Mouse (Mus musculus) forebrain, embryonic 12.5 days (tissue): Measurements from ENCODE around the gene Pcolce. TPM values are rescaled to one million over a fixed set of nuclear protein-coding genes. Genes with fewer than 3 reads are reported as not detected.

Experiments
- ATAC-seq: fragments of 200-750 bp; cut with Nextera tagmentation; 2 replicates; pipeline ENCODE4 v1.8.0; 2017; ENCODE audit warnings: moderate TSS enrichment; ENCODE audit not compliant: low FRiP score
- H3K27ac ChIP-seq: fragments of 300-500 bp; sonication (generic); 2 replicates; pipeline ENCODE4 v1.5.1; 2016; ENCODE audit warnings: mild to moderate bottlenecking
- H3K27me3 ChIP-seq: fragments of 300-500 bp; sonication (generic); 2 replicates; pipeline ENCODE4 v1.6.1; 2016; ENCODE audit warnings: mild to moderate bottlenecking
- H3K36me3 ChIP-seq: fragments of 300-500 bp; sonication (generic); replicated peaks from 2 replicates; pipeline ENCODE4 v1.6.1; 2016; ENCODE audit warnings: mild to moderate bottlenecking
- H3K4me1 ChIP-seq: fragments of 300-500 bp; sonication (generic); 2 replicates; pipeline ENCODE4 v1.6.1; 2016
- H3K4me2 ChIP-seq: fragments of 300-500 bp; sonication (generic); 2 replicates; pipeline ENCODE4 v1.6.1; 2016; ENCODE audit warnings: mild to moderate bottlenecking, moderate library complexity
- H3K4me3 ChIP-seq: fragments of 300-500 bp; sonication (generic); replicated peaks from 2 replicates; pipeline ENCODE4 v1.5.1; 2016; ENCODE audit warnings: mild to moderate bottlenecking
- H3K9ac ChIP-seq: fragments of 300-500 bp; sonication (generic); 2 replicates; pipeline ENCODE4 v1.6.1; 2016; ENCODE audit warnings: mild to moderate bottlenecking
- H3K9me3 ChIP-seq: fragments of 300-500 bp; sonication (generic); 2 replicates; pipeline ENCODE4 v1.6.1; 2016
- WGBS: fragments of 180-500 bp; shearing (Covaris S2); methylation state at CpG from one replicate; pipeline ENCODE4 v1.1.7; 2016; 5-methylcytosine and 5-hydroxymethylcytosine counted together
- polyA plus RNA-seq: library from polyadenylated mRNA; unstranded; fragments of >200 nt; fragmentation: Nextera tagmentation; extraction: Ambion mirVana; gene quantifications from 2 replicates; pipeline ENCODE4 v1.2.1, GENCODE M21; 2016

Gene Pcolce
- polyA plus RNA-seq, 1 experiment from 2014 or later: 39.7 TPM

GRCm38 (mm10) chr5:137600619-137601364 lies 12.8 kb downstream of the Pcolce start, which contains the start of gene Mospd3:
Gene Mospd3, minus strand, starts transcription at chr5:137601058.
- no peaks in the 10 kb centered on the region for H3K9me3 ChIP-seq
- H3K27me3 ChIP-seq: no peaks in the 10 kb centered on the region
- no peaks in the 10 kb centered on the region for H3K36me3 ChIP-seq
- peak within 1 kb of the TSS; percentile 71 for H3K4me3 ChIP-seq
- H3K9ac ChIP-seq: peak within 1 kb of the TSS; percentile 86
- H3K27ac ChIP-seq: peak within 1 kb of the TSS; percentile 81
- ATAC-seq: peak; percentile 95
- WGBS: under 1% methylated on average over 41 of the region's 41 CpGs
- peak within 1 kb of the TSS; percentile 96 for H3K4me2 ChIP-seq
- peaks cover 37% of the 10 kb centered on the region for H3K4me1 ChIP-seq

- peak overlapping the region; percentile 71 for H3K4me3 ChIP-seq
- no peaks in the 10 kb centered on the region for H3K27me3 ChIP-seq
- no peaks in the 10 kb centered on the region for H3K36me3 ChIP-seq
- ATAC-seq: no peak; the same call in none of the 2 replicates
- peak overlapping the region; percentile 86 for H3K9ac ChIP-seq
- H3K27ac ChIP-seq: peak overlapping the region; percentile 81; the same call in 1 of the 2 replicates
- 3% methylated on average over 19 of the region's 19 CpGs for WGBS
- no peaks in the 10 kb centered on the region for H3K9me3 ChIP-seq
- H3K4me1 ChIP-seq: peaks cover 37% of the 10 kb centered on the region
- H3K4me2 ChIP-seq: peak overlapping the region; percentile 96
Observed at GRCm38 (mm10) chr5:137600281-137600618, 13.3 kb downstream of the Pcolce start.

GRCm38 (mm10) chr5:137599600-137599999 lies 14.0 kb downstream of the Pcolce start:
- no peaks in the 10 kb centered on the region for H3K27me3 ChIP-seq
- peaks cover 37% of the 10 kb centered on the region for H3K4me1 ChIP-seq
- no peaks in the 10 kb centered on the region for H3K9me3 ChIP-seq
- H3K27ac ChIP-seq: no peak overlapping the region
- peak overlapping the region; percentile 71 for H3K4me3 ChIP-seq
- H3K9ac ChIP-seq: peak overlapping the region; percentile 86
- no peaks in the 10 kb centered on the region for H3K36me3 ChIP-seq
- peak overlapping the region; percentile 96 for H3K4me2 ChIP-seq
- ATAC-seq: no peak
- 70% methylated on average over 9 of the region's 9 CpGs for WGBS

- Histone ChIP-seq H3K27ac (no peak overlapping the region), H3K4me3 (no peak overlapping the region), H3K4me1 (peaks cover 34% of the 10 kb centered on the region), H3K27me3 (no peaks in the 10 kb centered on the region), H3K9ac (no peak overlapping the region), H3K9me3 (no peaks in the 10 kb centered on the region), H3K36me3 (no peaks in the 10 kb centered on the region), H3K4me2 (no peak overlapping the region)
- ATAC-seq: no peak
- WGBS: 83% methylated on average over 2 of the region's 2 CpGs
Observed at GRCm38 (mm10) chr5:137598100-137598826, 15.3 kb downstream of the Pcolce start.

GRCm38 (mm10) chr5:137597625-137598024 lies 16.0 kb downstream of the Pcolce start:
- Histone ChIP-seq H3K36me3 (no peaks in the 10 kb centered on the region), H3K9me3 (no peaks in the 10 kb centered on the region), H3K4me2 (no peak overlapping the region), H3K4me1 (peaks cover 28% of the 10 kb centered on the region), H3K27me3 (no peaks in the 10 kb centered on the region), H3K27ac (no peak overlapping the region), H3K4me3 (no peak overlapping the region), H3K9ac (no peak overlapping the region)
- 94% methylated on average over 6 of the region's 6 CpGs for WGBS
- ATAC-seq: no peak

- 0 out of 2 replicates have a peak overlapping the region, but pooled peaks have one; percentile 15 for H3K4me3 ChIP-seq
- no peaks in the 10 kb centered on the region for H3K9me3 ChIP-seq
- H3K36me3 ChIP-seq: no peaks in the 10 kb centered on the region
- H3K9ac ChIP-seq: no peak overlapping the region
- peaks cover 20% of the 10 kb centered on the region for H3K4me1 ChIP-seq
- peak overlapping the region; percentile 51; the same call in 1 of the 2 replicates for H3K27ac ChIP-seq
- H3K4me2 ChIP-seq: peak overlapping the region; percentile 31
- WGBS: 24% methylated on average over 27 of the region's 30 CpGs
- ATAC-seq: no peak
- H3K27me3 ChIP-seq: no peaks in the 10 kb centered on the region; the same call in 1 of the 2 replicates
Observed at GRCm38 (mm10) chr5:137596601-137597261, 16.9 kb downstream of the Pcolce start.

- Histone ChIP-seq H3K36me3 (no peaks in the 10 kb centered on the region), H3K9me3 (no peaks in the 10 kb centered on the region), H3K9ac (no peak overlapping the region), H3K27ac (no peak overlapping the region), H3K4me3 (no peak overlapping the region), H3K4me1 (peaks cover 15% of the 10 kb centered on the region), H3K27me3 (no peaks in the 10 kb centered on the region; the same call in 1 of the 2 replicates), H3K4me2 (no peak overlapping the region)
- ATAC-seq: no peak
- 85% methylated on average over 7 of the region's 7 CpGs for WGBS
Observed at GRCm38 (mm10) chr5:137595921-137596320, 17.7 kb downstream of the Pcolce start.

- no peaks in the 10 kb centered on the region for H3K4me1 ChIP-seq
- 86% methylated on average over 5 of the region's 5 CpGs for WGBS
- ATAC-seq: no peak
- no peaks in the 10 kb centered on the region; the same call in 1 of the 2 replicates for H3K27me3 ChIP-seq
- H3K4me3 ChIP-seq: no peak overlapping the region
- 0 out of 2 replicates have a peak, but pooled peaks cover 7% of the 10 kb centered on the region for H3K9me3 ChIP-seq
- no peak overlapping the region for H3K4me2 ChIP-seq
- H3K27ac ChIP-seq: no peak overlapping the region
- no peak overlapping the region for H3K9ac ChIP-seq
- H3K36me3 ChIP-seq: no peaks in the 10 kb centered on the region
Observed at GRCm38 (mm10) chr5:137590507-137590906, 23.1 kb downstream of the Pcolce start.

- Histone ChIP-seq H3K27me3 (peaks cover 35% of the 10 kb centered on the region), H3K4me2 (no peak overlapping the region), H3K4me3 (no peak overlapping the region), H3K27ac (no peak overlapping the region), H3K36me3 (no peaks in the 10 kb centered on the region), H3K4me1 (peaks cover 14% of the 10 kb centered on the region), H3K9me3 (0 out of 2 replicates have a peak, but pooled peaks cover 7% of the 10 kb centered on the region), H3K9ac (no peak overlapping the region)
- WGBS: 35% methylated on average over 8 of the region's 8 CpGs
- no peak for ATAC-seq
Observed at GRCm38 (mm10) chr5:137584976-137585375, 28.6 kb downstream of the Pcolce start.

- H3K4me2 ChIP-seq: peak overlapping the region; percentile 56
- 15% methylated on average over 27 of the region's 27 CpGs for WGBS
- H3K27me3 ChIP-seq: peaks cover 35% of the 10 kb centered on the region
- H3K4me3 ChIP-seq: peak overlapping the region; percentile 35
- 0 out of 2 replicates have a peak, but pooled peaks cover 7% of the 10 kb centered on the region for H3K9me3 ChIP-seq
- no peaks in the 10 kb centered on the region for H3K36me3 ChIP-seq
- ATAC-seq: peak; percentile 77
- peak overlapping the region; percentile 45 for H3K9ac ChIP-seq
- H3K27ac ChIP-seq: peak overlapping the region; percentile 46; the same call in 1 of the 2 replicates
- peaks cover 14% of the 10 kb centered on the region for H3K4me1 ChIP-seq
Observed at GRCm38 (mm10) chr5:137583670-137584169, 29.9 kb downstream of the Pcolce start.

GRCm38 (mm10) chr5:137582702-137583101 lies 30.9 kb downstream of the Pcolce start:
- no peaks in the 10 kb centered on the region for H3K36me3 ChIP-seq
- H3K4me1 ChIP-seq: peaks cover 14% of the 10 kb centered on the region
- no peak overlapping the region; the same call in 1 of the 2 replicates for H3K9ac ChIP-seq
- no peak overlapping the region for H3K4me3 ChIP-seq
- no peak for ATAC-seq
- WGBS: 49% methylated on average over 8 of the region's 8 CpGs
- peaks cover 35% of the 10 kb centered on the region for H3K27me3 ChIP-seq
- H3K27ac ChIP-seq: no peak overlapping the region
- H3K4me2 ChIP-seq: no peak overlapping the region
- 0 out of 2 replicates have a peak, but pooled peaks cover 6% of the 10 kb centered on the region for H3K9me3 ChIP-seq

GRCm38 (mm10) chr5:137580246-137580645 lies 33.3 kb downstream of the Pcolce start:
- Histone ChIP-seq H3K9me3 (no peaks in the 10 kb centered on the region), H3K36me3 (no peaks in the 10 kb centered on the region), H3K27me3 (peaks cover 35% of the 10 kb centered on the region), H3K4me2 (no peak overlapping the region), H3K27ac (no peak overlapping the region), H3K9ac (no peak overlapping the region), H3K4me3 (no peak overlapping the region), H3K4me1 (peaks cover 14% of the 10 kb centered on the region)
- no peak for ATAC-seq
- WGBS: 84% methylated on average over 6 of the region's 6 CpGs
